17 mouse cellular contexts compared by ENCODE assay signal in genomic region chr9:80256561-80256960, GRCm38 (mm10).
"Had no signal": no experiment of that assay in that cellular context is flagged by ENCODE, and none has a peak within 500 bp of the region (broad histone marks: within the 10 kb centered on the region; RNA-seq: fewer than 3 reads in every experiment).

No protein-coding gene starts in this region.

- H3K27ac ChIP-seq: lung, embryonic 15.5 days; macrophage; midbrain, embryonic 13.5 days; midbrain, embryonic 15.5 days; neural tube, embryonic 12.5 days; stomach, embryonic 15.5 days; stomach, postnatal 0 days had no signal

- H3K4me3 ChIP-seq: lung, embryonic 15.5 days; megakaryocyte, embryonic 14.5 days; midbrain, embryonic 13.5 days; midbrain, embryonic 15.5 days; neural tube, embryonic 12.5 days; stomach, embryonic 15.5 days had no signal

- H3K4me2 ChIP-seq: lung, embryonic 15.5 days; midbrain, embryonic 11.5 days; midbrain, embryonic 13.5 days; midbrain, embryonic 15.5 days; neural tube, embryonic 12.5 days; stomach, embryonic 15.5 days had no signal

- H3K9me3 ChIP-seq: lung, embryonic 15.5 days; megakaryocyte, embryonic 14.5 days; midbrain, embryonic 13.5 days; midbrain, embryonic 15.5 days; neural tube, embryonic 12.5 days; stomach, embryonic 15.5 days had no signal

- H3K9ac ChIP-seq: lung, embryonic 15.5 days; midbrain, embryonic 13.5 days; midbrain, embryonic 15.5 days; neural tube, embryonic 12.5 days; stomach, embryonic 15.5 days had no signal

- H3K36me3 ChIP-seq: lung, embryonic 15.5 days; midbrain, embryonic 13.5 days; midbrain, embryonic 15.5 days; neural tube, embryonic 12.5 days; stomach, embryonic 15.5 days had no signal

- H3K4me1 ChIP-seq: midbrain, embryonic 13.5 days; midbrain, embryonic 15.5 days; neural tube, embryonic 12.5 days had no signal

- H3K27me3 ChIP-seq: lung, embryonic 15.5 days; megakaryocyte, embryonic 14.5 days; midbrain, embryonic 13.5 days; midbrain, embryonic 15.5 days; neural tube, embryonic 12.5 days; stomach, embryonic 15.5 days had no signal

- ATAC-seq: lung, postnatal 0 days; midbrain, embryonic 13.5 days; midbrain, embryonic 15.5 days had no signal

- DNase-seq: lung, adult 2 months; lung, postnatal 14 days; lung, postnatal 36 days; right cerebral cortex, postnatal 14 days; thymus, adult 2 months; thymus, postnatal 25 days; thymus, postnatal 4 days had no signal
